Comparison of ENCODE assay signal across 10 mouse cellular contexts in genomic region chr9:107669480-107669945, GRCm38 (mm10). TPM values are rescaled to one million over a fixed set of nuclear protein-coding genes. Genes with fewer than 3 reads are reported as not detected.
DNase-seq lines count a peak whose midpoint lies in the region; ATAC-seq and TF ChIP-seq lines count a peak whose summit lies in the region.
"Had no signal": no experiment of that assay in that cellular context is flagged by ENCODE, and none has a peak within 500 bp of the region (broad histone marks: within the 10 kb centered on the region; RNA-seq: fewer than 3 reads in every experiment).

Gene Slc38a3, minus strand, starts transcription at chr9:107669530.

- H3K4me1 ChIP-seq in kidney, embryonic 16.5 days (ENCODE audit: insufficient read depth, low read length): peaks cover 38% of the 10 kb centered on the region
- peaks cover 17% of the 10 kb centered on the region; the same call in 1 of the 2 replicates for H3K4me1 ChIP-seq in midbrain, embryonic 14.5 days (ENCODE audit: control insufficient read depth, insufficient read depth, low read length)

- no peak for ATAC-seq in kidney, embryonic 16.5 days (ENCODE audit: low FRiP score, low TSS enrichment)
- no peak for ATAC-seq in midbrain, embryonic 14.5 days (ENCODE audit: low FRiP score, low TSS enrichment)
- no peak for ATAC-seq in monocyte, adult 5-6 weeks (replicated peaks; ENCODE audit: insufficient number of reproducible peaks, low FRiP score, low TSS enrichment, poor library complexity, severe bottlenecking)

- H3K4me2 ChIP-seq in kidney, embryonic 16.5 days (replicated peaks; ENCODE audit: low read depth, low read length): no peak within 1 kb of the TSS
- H3K4me2 ChIP-seq in midbrain, embryonic 14.5 days (ENCODE audit: low read length): no peak within 1 kb of the TSS

- peaks cover 8% of the 10 kb centered on the region for H3K27me3 ChIP-seq in kidney, embryonic 16.5 days (ENCODE audit: insufficient read depth, low read length)
- peaks cover 15% of the 10 kb centered on the region for H3K27me3 ChIP-seq in midbrain, embryonic 14.5 days (ENCODE audit: control insufficient read depth, insufficient read depth, low read length)

- H3K9ac ChIP-seq in kidney, embryonic 16.5 days (replicated peaks; ENCODE audit: low read length): no peak within 1 kb of the TSS; the same call in 1 of the 2 replicates
- no peak within 1 kb of the TSS for H3K9ac ChIP-seq in midbrain, embryonic 14.5 days (replicated peaks; ENCODE audit: low read length)
- H3K9ac ChIP-seq: embryonic facial prominence, embryonic 12.5 days; lung, embryonic 14.5 days had no signal

- H3K9me3 ChIP-seq in kidney, embryonic 16.5 days (ENCODE audit: low read length): no peaks in the 10 kb centered on the region
- no peaks in the 10 kb centered on the region for H3K9me3 ChIP-seq in midbrain, embryonic 14.5 days (ENCODE audit: control insufficient read depth, low read length)
- H3K9me3 ChIP-seq: embryonic facial prominence, embryonic 12.5 days had no signal

- no peaks in the 10 kb centered on the region for H3K36me3 ChIP-seq in kidney, embryonic 16.5 days (ENCODE audit: insufficient read depth, low read length)
- no peaks in the 10 kb centered on the region for H3K36me3 ChIP-seq in midbrain, embryonic 14.5 days (ENCODE audit: control insufficient read depth, insufficient read depth, low read length)
- H3K36me3 ChIP-seq: embryonic facial prominence, embryonic 12.5 days had no signal

- no peak within 1 kb of the TSS for H3K4me3 ChIP-seq in left cerebral cortex, adult 2 months
- no peak within 1 kb of the TSS for H3K4me3 ChIP-seq in kidney, embryonic 16.5 days (ENCODE audit: low read length)
- no peak within 1 kb of the TSS for H3K4me3 ChIP-seq in midbrain, embryonic 14.5 days (replicated peaks; ENCODE audit: low read depth, low read length)
- H3K4me3 ChIP-seq: embryonic facial prominence, embryonic 12.5 days had no signal

- 76% methylated on average over 9 of the region's 9 CpGs for WGBS in kidney, embryonic 16.5 days
- 80% methylated on average over 9 of the region's 9 CpGs for WGBS in midbrain, embryonic 14.5 days

- no peak for TF ChIP-seq CTCF in left cerebral cortex, adult 2 months (IDR thresholded peaks at IDR 0.05)

- intact Hi-C loops in left cerebral cortex, adult 2 months (cut with DNase I): no loop called here
- intact Hi-C loops in gastrocnemius, postnatal 36 days (cut with DNase I): no loop called here

- H3K27ac ChIP-seq in left cerebral cortex, adult 2 months: no peak within 1 kb of the TSS
- H3K27ac ChIP-seq in kidney, embryonic 16.5 days (ENCODE audit: low read length): 0 out of 2 replicates have a peak within 1 kb of the TSS, but pooled peaks have one; percentile 16
- H3K27ac ChIP-seq in midbrain, embryonic 14.5 days (replicated peaks; ENCODE audit: low read depth, low read length): no peak within 1 kb of the TSS
- H3K27ac ChIP-seq: embryonic facial prominence, embryonic 12.5 days had no signal

- no peak for DNase-seq in left cerebral cortex, adult 2 months (ENCODE audit: extremely low spot score in 1 of 2, low spot score in 2 of 2)
- no peak for DNase-seq in left cerebral cortex, adult 11 months (ENCODE audit: low spot score)
- no peak for DNase-seq in gastrocnemius, postnatal 36 days
- no peak for DNase-seq in midbrain, embryonic 14.5 days
- no peak for DNase-seq in adrenal gland, adult (ENCODE audit: inconsistent age in 2 of 2, low spot score in 1 of 2)
- no peak for DNase-seq in spleen, adult 18-20 months
- DNase-seq: lung, embryonic 14.5 days had no signal

RNA-seq across cellular contexts. Expression of gene Slc38a3, which starts in this region (rescaled TPM):
- total RNA-seq in left cerebral cortex, adult 2 months (2021): 10 to 100 TPM; 74.7 to 76.2 TPM
- total RNA-seq in gastrocnemius, postnatal 36 days (2021): 10 to 100 TPM; 60.6 to 81.6 TPM
- polyA plus RNA-seq in kidney, embryonic 16.5 days (2015; fragmentation: Nextera tagmentation; extraction: Ambion mirVana): 12.4 and 12.9 TPM in 2 replicates
- polyA plus RNA-seq in midbrain, embryonic 14.5 days (2014; fragmentation: Nextera tagmentation; extraction: Ambion mirVana): 20.4 and 31.9 TPM in 2 replicates
- not detected in 3 replicates for total RNA-seq in monocyte, adult 5-6 weeks (2017)

Comparison
In these comparisons a context has a peak if more than half of its experiments do, and no peak if none do; other contexts are left out.
1. RNA of gene Slc38a3 (total RNA-seq): 60.6 to 81.6 TPM in gastrocnemius, postnatal 36 days and 74.7 to 76.2 TPM in left cerebral cortex, adult 2 months; not detected in monocyte, adult 5-6 weeks; every median in the first group is over 10 times any median in the second.